Mouse (Mus musculus): ENCODE measurements around the gene Kif20b.

Gene Kif20b

GRCm38 (mm10) chr19:34920531-34920930, 1.6 kb upstream of the Kif20b start:
- no peak for DNase-seq

- peak; percentile 27 for DNase-seq
Observed at GRCm38 (mm10) chr19:34921253-34921651, 909 bp upstream of the Kif20b start.

GRCm38 (mm10) chr19:34922603-34922963, 422 bp downstream of the Kif20b start:
- DNase-seq: no peak

GRCm38 (mm10) chr19:34947206-34947605, 25.0 kb downstream of the Kif20b start:
- DNase-seq: no peak

- DNase-seq: no peak
Observed at GRCm38 (mm10) chr19:34953842-34954541, 31.8 kb downstream of the Kif20b start.

GRCm38 (mm10) chr19:34959369-34959768, 37.2 kb downstream of the Kif20b start:
- no peak for DNase-seq

- DNase-seq: no peak
Observed at GRCm38 (mm10) chr19:34984742-34985141, 62.6 kb downstream of the Kif20b start.

GRCm38 (mm10) chr19:34990443-34990842, 68.3 kb downstream of the Kif20b start:
- DNase-seq: no peak

GRCm38 (mm10) chr19:34992969-34993527, 70.9 kb downstream of the Kif20b start:
- DNase-seq: peak; percentile 54

GRCm38 (mm10) chr19:35015058-35015457, 92.9 kb downstream of the Kif20b start:
- no peak for DNase-seq

GRCm38 (mm10) chr19:35017474-35018208, 95.5 kb downstream of the Kif20b start:
- DNase-seq: no peak

GRCm38 (mm10) chr19:35018209-35018581, 96.0 kb downstream of the Kif20b start:
- no peak for DNase-seq

All from lung, postnatal 36 days (tissue).